Comparison of ENCODE assay signal across 8 mouse cellular contexts in genomic region chr19:43674316-43674689, GRCm38 (mm10). TPM values are rescaled to one million over a fixed set of nuclear protein-coding genes. Genes with fewer than 3 reads are reported as not detected.
A peak's percentile ranks its signal among the peaks of the same experiment; 100 is the strongest.
DNase-seq lines count a peak whose midpoint lies in the region; ATAC-seq and TF ChIP-seq lines count a peak whose summit lies in the region.

No protein-coding gene starts in this region.

- H3K4me1 ChIP-seq in kidney, postnatal 0 days (replicated peaks; ENCODE audit: insufficient read depth, low read length) = 0 out of 2 replicates have a peak, but pooled peaks cover 12% of the 10 kb centered on the region
- H3K4me1 ChIP-seq in ES-Bruce4 (ENCODE audit: control insufficient read depth, insufficient read depth, low read length) = peaks cover 3% of the 10 kb centered on the region
- H3K4me1 ChIP-seq in intestine, embryonic 14.5 days (replicated peaks; ENCODE audit: control insufficient read depth, insufficient read depth, low read length) = peaks cover 19% of the 10 kb centered on the region
- peaks cover 18% of the 10 kb centered on the region for H3K4me1 ChIP-seq in neural tube, embryonic 12.5 days

- H3K27me3 ChIP-seq in kidney, postnatal 0 days (ENCODE audit: insufficient read depth, low read length) = no peaks in the 10 kb centered on the region
- no peaks in the 10 kb centered on the region for H3K27me3 ChIP-seq in ES-Bruce4 (ENCODE audit: control insufficient read depth, insufficient read depth, low read length, poor library complexity, severe bottlenecking)
- H3K27me3 ChIP-seq in intestine, embryonic 14.5 days (replicated peaks; ENCODE audit: control insufficient read depth, insufficient read depth, low read length) = no peaks in the 10 kb centered on the region
- no peaks in the 10 kb centered on the region for H3K27me3 ChIP-seq in neural tube, embryonic 12.5 days (replicated peaks)

- peak overlapping the region; percentile 64 for H3K4me2 ChIP-seq in kidney, postnatal 0 days (ENCODE audit: low read length)
- peak overlapping the region; percentile 83 for H3K4me2 ChIP-seq in intestine, embryonic 14.5 days (ENCODE audit: low read length)
- H3K4me2 ChIP-seq in neural tube, embryonic 12.5 days (replicated peaks) = peak overlapping the region; percentile 89

- H3K27ac ChIP-seq in kidney, postnatal 0 days = peak overlapping the region; percentile 91
- no peak overlapping the region for H3K27ac ChIP-seq in ES-Bruce4 (ENCODE audit: insufficient read depth, low read length)
- peak overlapping the region; percentile 76 for H3K27ac ChIP-seq in intestine, embryonic 14.5 days (ENCODE audit: low read depth)
- peak overlapping the region; percentile 39; the same call in 1 of the 2 replicates for H3K27ac ChIP-seq in neural tube, embryonic 12.5 days

- ATAC-seq in kidney, postnatal 0 days (replicated peaks; ENCODE audit: low FRiP score, low read depth) = peak; percentile 4
- ATAC-seq in intestine, embryonic 14.5 days (replicated peaks; ENCODE audit: low FRiP score, low TSS enrichment, low read depth) = peak; percentile 22
- peak; percentile 2; the same call in 1 of the 2 replicates for ATAC-seq in neural tube, embryonic 12.5 days (ENCODE audit: low FRiP score, low read depth)

- no peak for DNase-seq in kidney, postnatal 0 days (ENCODE audit: low spot score)
- DNase-seq in kidney, postnatal 36 days = no peak
- DNase-seq in brain, embryonic 14.5 days (ENCODE audit: low read depth) = peak; percentile 46
- DNase-seq in intestine, embryonic 14.5 days (ENCODE audit: low spot score) = peak; percentile 79
- DNase-seq in B cell, adult 2 months = no peak
- DNase-seq in cerebellum, postnatal 4 days (ENCODE audit: low spot score in 2 of 2) = no peak

- peak overlapping the region; percentile 87 for H3K4me3 ChIP-seq in kidney, postnatal 0 days (replicated peaks; ENCODE audit: low read depth, low read length)
- H3K4me3 ChIP-seq in ES-Bruce4 (ENCODE audit: low read depth, low read length) = peak overlapping the region; percentile 89
- H3K4me3 ChIP-seq in intestine, embryonic 14.5 days (ENCODE audit: low read depth, low read length) = peak overlapping the region; percentile 96
- peak overlapping the region; percentile 96 for H3K4me3 ChIP-seq in neural tube, embryonic 12.5 days

- TF ChIP-seq CTCF in kidney, postnatal 0 days (IDR thresholded peaks at IDR 0.05; ENCODE audit: low read depth) = no peak
- TF ChIP-seq CTCF in ES-Bruce4 (IDR thresholded peaks at IDR 0.05; ENCODE audit: low read depth, low read length) = no peak
- TF ChIP-seq CTCF in brain, embryonic 14.5 days (IDR thresholded peaks at IDR 0.05; ENCODE audit: borderline replicate concordance, extremely low read depth, insufficient read depth, insufficient read length) = no peak

- no peaks in the 10 kb centered on the region for H3K9me3 ChIP-seq in kidney, postnatal 0 days (replicated peaks; ENCODE audit: low read length)
- no peaks in the 10 kb centered on the region for H3K9me3 ChIP-seq in ES-Bruce4 (replicated peaks; ENCODE audit: control insufficient read depth, insufficient read depth, low read length, poor library complexity, severe bottlenecking)
- no peaks in the 10 kb centered on the region for H3K9me3 ChIP-seq in intestine, embryonic 14.5 days (ENCODE audit: control insufficient read depth, low read length)
- H3K9me3 ChIP-seq in neural tube, embryonic 12.5 days = no peaks in the 10 kb centered on the region

- TF ChIP-seq POLR2A in ES-Bruce4 (IDR thresholded peaks at IDR 0.05; ENCODE audit: insufficient read depth, low read length) = no peak
- no peak for TF ChIP-seq POLR2A in brain, embryonic 14.5 days (IDR thresholded peaks at IDR 0.05; ENCODE audit: borderline replicate concordance, extremely low read depth, insufficient read depth, insufficient read length, poor library complexity, severe bottlenecking)

- under 1% methylated on average over 23 of the region's 29 CpGs for WGBS in kidney, postnatal 0 days
- 2% methylated on average over 29 of the region's 29 CpGs for WGBS in intestine, embryonic 14.5 days
- under 1% methylated on average over 27 of the region's 29 CpGs for WGBS in neural tube, embryonic 12.5 days

- no peak for TF ChIP-seq EP300 in ES-Bruce4 (IDR thresholded peaks at IDR 0.05; ENCODE audit: insufficient read depth, low read depth, low read length)

- H3K9ac ChIP-seq in kidney, postnatal 0 days (ENCODE audit: low read depth, low read length) = peak overlapping the region; percentile 93
- H3K9ac ChIP-seq in ES-Bruce4 (ENCODE audit: low read depth, poor library complexity, severe bottlenecking) = peak overlapping the region; percentile 86
- H3K9ac ChIP-seq in intestine, embryonic 14.5 days (ENCODE audit: low read length) = peak overlapping the region; percentile 87
- H3K9ac ChIP-seq in neural tube, embryonic 12.5 days = peak overlapping the region; percentile 94

- H3K36me3 ChIP-seq in kidney, postnatal 0 days (ENCODE audit: insufficient read depth, low read length) = no peaks in the 10 kb centered on the region
- H3K36me3 ChIP-seq in ES-Bruce4 (ENCODE audit: control insufficient read depth, insufficient read depth, low read length, poor library complexity, severe bottlenecking) = no peaks in the 10 kb centered on the region
- H3K36me3 ChIP-seq in intestine, embryonic 14.5 days (ENCODE audit: control insufficient read depth, insufficient read depth, low read length) = no peaks in the 10 kb centered on the region
- H3K36me3 ChIP-seq in neural tube, embryonic 12.5 days = no peaks in the 10 kb centered on the region

RNA-seq across cellular contexts. Expression of gene Slc25a28, which starts 0.4 kb away (rescaled TPM):
- polyA plus RNA-seq in kidney, postnatal 0 days (2015; fragmentation: Nextera tagmentation; extraction: Ambion mirVana) = 13.5 and 17.1 TPM in 2 replicates
- 31.2 and 38.0 TPM in 2 replicates for polyA plus RNA-seq in ES-Bruce4 (2011; ENCODE audit: insufficient read depth, insufficient read length, low read depth, missing spikeins)
- polyA plus RNA-seq in brain, embryonic 14.5 days (2012; rRNA removed) = 73.8 and 98.7 TPM in 2 replicates
- 18.6 and 21.4 TPM in 2 replicates for polyA plus RNA-seq in intestine, embryonic 14.5 days (2014; fragmentation: Nextera tagmentation; extraction: Ambion mirVana)
- polyA plus RNA-seq in neural tube, embryonic 12.5 days (2016; fragmentation: Nextera tagmentation; extraction: Ambion mirVana) = 15.7 and 17.4 TPM in 2 replicates

RNA-seq across cellular contexts. Expression of gene Entpd7, which starts 15.2 kb away (rescaled TPM):
- 11.3 and 12.0 TPM in 2 replicates for polyA plus RNA-seq in kidney, postnatal 0 days (2015; fragmentation: Nextera tagmentation; extraction: Ambion mirVana)
- polyA plus RNA-seq in ES-Bruce4 (2011; ENCODE audit: insufficient read depth, insufficient read length, low read depth, missing spikeins) = 6.5 and 8.8 TPM in 2 replicates
- 7.2 and 10.1 TPM in 2 replicates for polyA plus RNA-seq in brain, embryonic 14.5 days (2012; rRNA removed)
- 15.5 and 16.5 TPM in 2 replicates for polyA plus RNA-seq in intestine, embryonic 14.5 days (2014; fragmentation: Nextera tagmentation; extraction: Ambion mirVana)
- 12.2 TPM in 2 replicates for polyA plus RNA-seq in neural tube, embryonic 12.5 days (2016; fragmentation: Nextera tagmentation; extraction: Ambion mirVana)

Comparison
In these comparisons a context has a peak if more than half of its experiments do, and no peak if none do; other contexts are left out.
1. DNase-seq: peak in brain, embryonic 14.5 days (single experiment) and intestine, embryonic 14.5 days (single experiment); none in kidney, postnatal 0 days (single experiment), kidney, postnatal 36 days (0 of 2), B cell, adult 2 months (0 of 2) and cerebellum, postnatal 4 days (0 of 2).
2. Peak in every context shown above with its lines, with median percentiles within 50 percentile points of each other: ATAC-seq, H3K4me2 ChIP-seq, H3K4me3 ChIP-seq and H3K9ac ChIP-seq.